Mouse (Mus musculus) Patski (cell line): ENCODE measurements around the gene Ranbp10. TPM values are rescaled to one million over a fixed set of nuclear protein-coding genes. Genes with fewer than 3 reads are reported as not detected.

Experiments used
- ATAC-seq: fragments of 100-300 bp; one replicate; pipeline ENCODE4 v1.8.0; 2021
- CTCF ChIA-PET: fragments of 350-600 bp; sonication (Branson Sonifier 250); formaldehyde crosslinking; loops from one replicate; lab custom pipeline; 2022; ENCODE audit warnings: inconsistent platforms; lab: Charles Lee
- POLR2A ChIA-PET: fragments of 350-600 bp; sonication (Branson Sonifier 250); formaldehyde crosslinking; loops from one replicate; lab custom pipeline; 2022; ENCODE audit warnings: antibody characterized with exemption, inconsistent platforms; lab: Charles Lee
- DNase-seq: peaks from one replicate; pipeline ENCODE4 v3.0.0-alpha.2; 2011; ENCODE audit warnings: low read depth, low spot score
- H3K27me3 ChIP-seq: fragments of 371-371 bp; one replicate; pipeline ENCODE4 v1.5.1; 2021
- CTCF ChIP-seq: fragments of 100-300 bp; IDR thresholded peaks from one replicate; pipeline ENCODE4 v1.5.1; 2021
- in situ Hi-C: fragments of 300-500 bp; cut with MboI; formaldehyde crosslinking; loops from 3 replicates; pipeline ENCODE4 v1.11.1; 2018; ENCODE audit warnings: low pct_unique_long_range_greater_than_20kb, mixed read lengths
- polyA plus RNA-seq: library from polyadenylated mRNA; unstranded; gene quantifications from one replicate; pipeline ENCODE4 v1.2.3, GENCODE M21; 2021

Gene Ranbp10
- 25.3 TPM for polyA plus RNA-seq

GRCm38 (mm10) chr8:105826861-105827848, at the start of gene Ranbp10, which contains the start of gene Tsnaxip1:
Ranbp10 (minus strand) TSS chr8:105827350.
Tsnaxip1 (plus strand) TSS chr8:105827731.
- CTCF ChIA-PET = interaction anchor here (1.1 to 1.3 kb wide), 2 partner anchors 28 to 113 kb away, joined by 3 read pairs; partner anchors contain the start of gene Thap11
- DNase-seq = peak; percentile 96
- peak; percentile 98 for ATAC-seq
- TF ChIP-seq CTCF = no peak
- POLR2A ChIA-PET = no interaction called here
- H3K27me3 ChIP-seq = peaks cover 5% of the 10 kb centered on the region
- in situ Hi-C loops = no loop called here

GRCm38 (mm10) chr8:105874301-105874700, 47.2 kb upstream of the Ranbp10 start:
- H3K27me3 ChIP-seq = no peaks in the 10 kb centered on the region
- in situ Hi-C loops = no loop called here
- CTCF ChIA-PET = interaction anchor here (1.4 to 2.0 kb wide), 2 partner anchors 13 to 56 kb away, joined by 3 to 7 read pairs; no protein-coding TSS in a partner anchor
- no peak for TF ChIP-seq CTCF
- no peak for DNase-seq
- peak; percentile 77 for ATAC-seq
- POLR2A ChIA-PET = interaction anchor here (1.2 kb wide), 1 partner anchor 13 kb away, joined by 4 read pairs; no protein-coding TSS in a partner anchor

GRCm38 (mm10) chr8:105866364-105867029, 39.3 kb upstream of the Ranbp10 start:
- CTCF ChIA-PET = interaction anchor here (1.0 to 3.0 kb wide), 3 partner anchors 11 to 250 kb away, joined by 3 to 12 read pairs (median 3); partner anchors contain the start of gene Thap11
- peak; percentile 71 for TF ChIP-seq CTCF
- DNase-seq (no peak), ATAC-seq (no peak)
- POLR2A ChIA-PET = no interaction called here
- in situ Hi-C loops = no loop called here
- H3K27me3 ChIP-seq = no peaks in the 10 kb centered on the region

GRCm38 (mm10) chr8:105861951-105862350, 34.8 kb upstream of the Ranbp10 start:
- CTCF ChIA-PET = interaction anchor here (1.0 to 2.0 kb wide), 5 partner anchors 12 to 68 kb away, joined by 3 to 7 read pairs (median 3); no protein-coding TSS in a partner anchor
- DNase-seq = no peak
- no peak for ATAC-seq
- in situ Hi-C loops = no loop called here
- H3K27me3 ChIP-seq = no peaks in the 10 kb centered on the region
- POLR2A ChIA-PET = interaction anchor here (1.0 to 2.1 kb wide), 4 partner anchors 13 to 43 kb away, joined by 3 to 5 read pairs (median 4); no protein-coding TSS in a partner anchor
- no peak for TF ChIP-seq CTCF

- TF ChIP-seq CTCF = no peak
- ChIA-PET POLR2A (interaction anchor here (1.5 to 2.1 kb wide), 3 partner anchors 14 to 45 kb away, joined by 3 to 5 read pairs (median 4); no protein-coding TSS in a partner anchor), CTCF (interaction anchor here (1.2 to 2.0 kb wide), 2 partner anchors 14 to 162 kb away, joined by 4 to 7 read pairs; no protein-coding TSS in a partner anchor)
- ATAC-seq (peak; percentile 91), DNase-seq (peak; percentile 91)
- in situ Hi-C loops = no loop called here
- no peaks in the 10 kb centered on the region for H3K27me3 ChIP-seq
Observed at GRCm38 (mm10) chr8:105860143-105860981, 33.2 kb upstream of the Ranbp10 start, which contains the start of gene Nutf2. Nutf2 (plus strand) TSS chr8:105860580.

GRCm38 (mm10) chr8:105859314-105859713, 32.2 kb upstream of the Ranbp10 start:
- no peak for TF ChIP-seq CTCF
- DNase-seq (no peak), ATAC-seq (no peak)
- ChIA-PET POLR2A (interaction anchor here (0.7 to 1.5 kb wide), 4 partner anchors 25 to 528 kb away, joined by 3 to 6 read pairs (median 4); no protein-coding TSS in a partner anchor), CTCF (interaction anchor here (1.2 kb wide), 1 partner anchor 71 kb away, joined by 7 read pairs; no protein-coding TSS in a partner anchor)
- no peaks in the 10 kb centered on the region for H3K27me3 ChIP-seq
- in situ Hi-C loops = no loop called here

GRCm38 (mm10) chr8:105858495-105858894, 31.3 kb upstream of the Ranbp10 start:
- no peak for DNase-seq
- in situ Hi-C loops = no loop called here
- CTCF ChIA-PET = interaction anchor here (1.2 kb wide), 1 partner anchor 72 kb away, joined by 7 read pairs; no protein-coding TSS in a partner anchor

GRCm38 (mm10) chr8:105856168-105856835, 29.2 kb upstream of the Ranbp10 start:
- no peak for TF ChIP-seq CTCF
- in situ Hi-C loops = no loop called here
- POLR2A ChIA-PET = interaction anchor here (0.6 to 2.0 kb wide), 3 partner anchors 17 to 102 kb away, joined by 3 to 5 read pairs (median 4); no protein-coding TSS in a partner anchor
- CTCF ChIA-PET = interaction anchor here (0.9 to 1.9 kb wide), 4 partner anchors 38 to 75 kb away, joined by 3 to 5 read pairs (median 4); partner anchors contain the start of gene Pskh1
- ATAC-seq (no peak), DNase-seq (no peak)
- no peaks in the 10 kb centered on the region for H3K27me3 ChIP-seq

More at GRCm38 (mm10) chr8:105858495-105858894, 31.3 kb upstream of the Ranbp10 start:
- no peak for ATAC-seq
- TF ChIP-seq CTCF = no peak
- no peaks in the 10 kb centered on the region for H3K27me3 ChIP-seq
- POLR2A ChIA-PET = interaction anchor here (1.5 kb wide), 1 partner anchor 24 kb away, joined by 3 read pairs; no protein-coding TSS in a partner anchor
